Comparison of ENCODE assay signal across 8 mouse cellular contexts in the genomic region with DNA sequence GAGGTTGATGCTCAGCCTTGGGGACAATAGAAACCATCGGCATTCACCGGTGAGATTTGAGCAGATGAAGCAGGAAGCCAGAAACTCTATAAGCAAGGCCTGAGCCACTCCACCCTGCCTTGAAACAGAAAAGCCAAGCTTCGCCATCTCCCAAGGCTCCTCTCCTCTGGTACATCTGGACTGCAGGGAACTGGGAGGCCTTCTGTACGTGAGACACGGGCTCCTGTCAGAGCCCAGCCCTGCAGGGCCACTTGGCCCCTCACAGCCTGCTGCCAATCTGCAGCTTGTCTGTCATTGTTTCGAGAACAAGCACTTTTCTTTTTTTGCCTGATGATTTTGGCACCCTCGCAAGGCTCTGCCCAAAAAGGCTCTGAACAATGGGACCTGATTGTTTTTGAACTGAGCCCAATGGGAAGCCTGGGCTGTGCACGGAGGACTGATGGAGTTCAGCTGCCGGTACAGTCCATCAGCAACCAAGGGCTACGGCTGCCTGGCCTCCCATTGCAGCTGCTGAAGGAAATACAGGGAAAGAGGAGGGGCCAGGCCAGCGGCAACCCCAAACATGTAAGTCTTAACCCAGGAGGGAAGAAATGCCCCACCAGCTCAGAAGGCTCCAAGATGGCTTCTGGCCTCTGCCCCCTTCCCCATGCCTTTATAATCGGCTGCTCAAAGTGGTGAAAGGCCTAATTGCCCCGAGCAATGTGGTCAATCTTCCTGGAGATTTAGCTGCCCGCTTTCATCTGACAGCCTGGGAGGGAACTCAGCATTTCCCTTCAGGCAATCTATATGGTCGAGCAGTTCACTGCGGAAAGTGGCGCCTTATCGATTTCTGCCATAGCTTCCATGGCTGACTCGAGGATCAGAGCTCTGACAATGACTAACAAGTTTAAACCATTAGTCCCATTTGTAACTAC.
DNase-seq lines count a peak whose midpoint lies in the region; ATAC-seq and TF ChIP-seq lines count a peak whose summit lies in the region.

No protein-coding gene starts in this region.

- H3K4me1 ChIP-seq in forebrain, embryonic 11.5 days (replicated peaks; ENCODE audit: control insufficient read depth, insufficient read depth, low read length), result peaks cover 15% of the 10 kb centered on the region; the same call in 1 of the 2 replicates
- peaks cover 19% of the 10 kb centered on the region for H3K4me1 ChIP-seq in hindbrain, embryonic 16.5 days (ENCODE audit: control insufficient read depth, insufficient read depth, low read depth, low read length)
- peaks cover 10% of the 10 kb centered on the region for H3K4me1 ChIP-seq in midbrain, postnatal 0 days (ENCODE audit: insufficient read depth, low read length)

- WGBS in forebrain, embryonic 11.5 days, result 17% methylated on average over 19 of the region's 19 CpGs
- WGBS in hindbrain, embryonic 16.5 days, result 21% methylated on average over 19 of the region's 19 CpGs
- WGBS in midbrain, postnatal 0 days, result 34% methylated on average over 19 of the region's 19 CpGs

- H3K27me3 ChIP-seq in forebrain, embryonic 11.5 days (ENCODE audit: control insufficient read depth, insufficient read depth, low read length), result no peaks in the 10 kb centered on the region; the same call in 1 of the 2 replicates
- no peaks in the 10 kb centered on the region; the same call in none of the 2 replicates for H3K27me3 ChIP-seq in hindbrain, embryonic 16.5 days (replicated peaks; ENCODE audit: control insufficient read depth, insufficient read depth, low read length)
- no peaks in the 10 kb centered on the region for H3K27me3 ChIP-seq in midbrain, postnatal 0 days (ENCODE audit: insufficient read depth, low read length)

- peak overlapping the region; percentile 34 for H3K4me2 ChIP-seq in forebrain, embryonic 11.5 days (ENCODE audit: low read depth, low read length, severe bottlenecking)
- peak overlapping the region; percentile 40 for H3K4me2 ChIP-seq in hindbrain, embryonic 16.5 days (ENCODE audit: low read length)
- no peak overlapping the region for H3K4me2 ChIP-seq in midbrain, postnatal 0 days (ENCODE audit: low read depth, low read length, poor library complexity, severe bottlenecking)

- no peaks in the 10 kb centered on the region for H3K9me3 ChIP-seq in forebrain, embryonic 11.5 days (ENCODE audit: control insufficient read depth, low read length)
- no peaks in the 10 kb centered on the region for H3K9me3 ChIP-seq in hindbrain, embryonic 16.5 days (ENCODE audit: control insufficient read depth, low read length)
- H3K9me3 ChIP-seq in midbrain, postnatal 0 days (ENCODE audit: low read length), result no peaks in the 10 kb centered on the region

- peak; percentile 37 for DNase-seq in layer of hippocampus, adult 11-12 months (ENCODE audit: low spot score)
- DNase-seq in layer of hippocampus, postnatal 25 days (ENCODE audit: extremely low spot score in 1 of 2, low spot score in 1 of 2), result no peak
- DNase-seq in forebrain, embryonic 11.5 days (ENCODE audit: low spot score), result peak; percentile 68
- DNase-seq in midbrain, postnatal 0 days (ENCODE audit: low spot score), result peak; percentile 39
- DNase-seq in T-cell, adult 2 months (ENCODE audit: low spot score), result no peak
- DNase-seq in adrenal gland, adult 2 months, result no peak
- no peak for DNase-seq in testis, postnatal 14 days (ENCODE audit: low spot score)

- H3K27ac ChIP-seq in forebrain, embryonic 11.5 days (ENCODE audit: low read depth, low read length), result peak overlapping the region; percentile 55; the same call in 1 of the 2 replicates
- no peak overlapping the region for H3K27ac ChIP-seq in hindbrain, embryonic 16.5 days (ENCODE audit: low read depth, low read length)
- H3K27ac ChIP-seq in midbrain, postnatal 0 days (ENCODE audit: low read depth, low read length), result no peak overlapping the region

- H3K9ac ChIP-seq in forebrain, embryonic 11.5 days (ENCODE audit: low read length), result no peak overlapping the region; the same call in 1 of the 2 replicates
- peak overlapping the region; percentile 27; the same call in 1 of the 2 replicates for H3K9ac ChIP-seq in hindbrain, embryonic 16.5 days (ENCODE audit: low read depth, low read length)
- H3K9ac ChIP-seq in midbrain, postnatal 0 days (replicated peaks; ENCODE audit: low read length, poor library complexity, severe bottlenecking), result no peak overlapping the region

- peak; percentile 80 for ATAC-seq in forebrain, embryonic 11.5 days (replicated peaks; ENCODE audit: low FRiP score)
- ATAC-seq in hindbrain, embryonic 16.5 days, result peak; percentile 66
- ATAC-seq in midbrain, postnatal 0 days (ENCODE audit: low FRiP score), result 0 out of 2 replicates have a peak, but pooled peaks have one; percentile 36

- no peak for TF ChIP-seq CTCF in midbrain, postnatal 0 days (IDR thresholded peaks at IDR 0.05)

- H3K36me3 ChIP-seq in forebrain, embryonic 11.5 days (ENCODE audit: control insufficient read depth, insufficient read depth, low read length), result no peaks in the 10 kb centered on the region
- no peaks in the 10 kb centered on the region for H3K36me3 ChIP-seq in hindbrain, embryonic 16.5 days (ENCODE audit: control insufficient read depth, insufficient read depth, low read length)
- H3K36me3 ChIP-seq in midbrain, postnatal 0 days (ENCODE audit: insufficient read depth, low read length), result no peaks in the 10 kb centered on the region

- H3K4me3 ChIP-seq in forebrain, embryonic 11.5 days (ENCODE audit: low read depth, low read length), result no peak overlapping the region
- no peak overlapping the region for H3K4me3 ChIP-seq in hindbrain, embryonic 16.5 days (ENCODE audit: low read length)
- H3K4me3 ChIP-seq in midbrain, postnatal 0 days (ENCODE audit: low read depth, low read length), result no peak overlapping the region

Comparison
In these comparisons a context has a peak if more than half of its experiments do, and no peak if none do; other contexts are left out.
1. DNase-seq: peak in layer of hippocampus, adult 11-12 months (single experiment), forebrain, embryonic 11.5 days (single experiment) and midbrain, postnatal 0 days (single experiment); none in layer of hippocampus, postnatal 25 days (0 of 2), T-cell, adult 2 months (single experiment), adrenal gland, adult 2 months (single experiment) and testis, postnatal 14 days (single experiment).
2. Peak in every context shown above with its lines, with median percentiles within 50 percentile points of each other: ATAC-seq.